Mouse (Mus musculus) leukemia stem cell, adult 10-12 weeks (primary cell): ENCODE data around the gene Olfr319. TPM values are rescaled to one million over a fixed set of nuclear protein-coding genes. Genes with fewer than 3 reads are reported as not detected.

Source experiments
- polyA plus RNA-seq: library from polyadenylated mRNA; stranded (reverse); fragments of >175 nt; gene quantifications from 2 replicates; pipeline ENCODE4 v1.2.3, GENCODE M21; 2012; ENCODE audit warnings: low replicate concordance

Olfr319 gene
- not detected in 2 replicates for polyA plus RNA-seq

DNA sequence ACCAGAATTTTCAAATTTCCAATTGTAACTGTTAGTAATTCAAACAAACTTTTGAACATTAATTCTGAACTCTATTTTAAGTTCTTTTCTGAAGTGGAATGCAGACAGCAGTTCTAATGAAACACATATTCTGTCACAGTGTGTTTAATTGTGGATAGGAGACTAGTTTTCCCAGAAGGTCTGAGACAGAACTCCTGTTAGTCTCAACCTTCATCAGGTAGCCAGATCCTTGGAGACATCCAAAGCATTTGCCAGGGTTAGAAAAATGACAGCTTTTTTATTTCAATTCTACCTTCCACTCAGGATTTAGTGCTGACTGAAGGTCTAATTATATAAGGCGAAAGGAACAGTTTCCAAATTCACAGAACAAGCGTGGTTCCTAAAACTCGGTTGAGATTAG, at the start of gene Olfr319:
Gene Olfr319, plus strand, starts transcription at position 301 of the 400 bp plus-strand sequence.

DNA sequence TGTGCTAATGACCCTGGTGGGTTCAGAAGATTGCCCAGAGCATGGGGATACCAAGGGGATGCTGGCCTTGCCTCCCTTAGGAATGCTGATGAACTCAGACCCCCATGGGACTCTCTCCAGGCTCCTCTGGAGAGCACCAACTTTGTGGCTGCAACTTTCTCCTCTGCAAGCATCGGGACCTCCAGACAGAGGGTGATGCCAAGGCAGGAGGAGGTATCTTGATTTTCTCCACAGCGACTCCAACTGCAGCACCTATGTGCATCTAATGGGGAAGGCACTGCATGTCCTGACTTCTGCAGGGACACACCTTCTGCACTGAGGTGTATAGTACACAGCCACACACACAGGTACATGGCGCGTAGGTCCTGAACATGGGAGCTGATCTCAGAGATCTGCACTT, 40.4 kb upstream of the Olfr319 start, which contains the start of gene Olfr322:
Gene Olfr322, plus strand, starts transcription at position 187 of the 400 bp plus-strand sequence.

DNA sequence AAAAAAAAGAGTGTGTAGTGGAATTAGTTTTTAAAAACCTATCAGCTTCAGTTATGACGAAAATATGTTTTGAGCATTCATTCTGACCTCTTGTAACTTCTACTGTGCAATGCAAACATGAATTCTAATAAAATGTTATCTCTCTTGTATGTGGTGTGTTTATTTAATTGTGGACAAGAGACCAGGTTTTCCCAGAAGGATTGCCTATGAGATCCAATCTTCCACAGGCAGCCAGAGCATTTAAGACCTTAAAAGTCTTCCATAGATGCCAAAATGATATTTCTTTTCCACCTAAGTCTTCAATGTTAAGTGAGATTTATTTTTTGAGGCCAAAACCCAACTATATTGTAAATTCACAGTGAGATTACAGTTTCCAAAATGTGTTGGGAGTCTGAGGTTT, 18.2 kb upstream of the Olfr319 start, which contains the start of gene Olfr320:
Gene Olfr320, plus strand, starts transcription at position 301 of the 400 bp plus-strand sequence.

DNA sequence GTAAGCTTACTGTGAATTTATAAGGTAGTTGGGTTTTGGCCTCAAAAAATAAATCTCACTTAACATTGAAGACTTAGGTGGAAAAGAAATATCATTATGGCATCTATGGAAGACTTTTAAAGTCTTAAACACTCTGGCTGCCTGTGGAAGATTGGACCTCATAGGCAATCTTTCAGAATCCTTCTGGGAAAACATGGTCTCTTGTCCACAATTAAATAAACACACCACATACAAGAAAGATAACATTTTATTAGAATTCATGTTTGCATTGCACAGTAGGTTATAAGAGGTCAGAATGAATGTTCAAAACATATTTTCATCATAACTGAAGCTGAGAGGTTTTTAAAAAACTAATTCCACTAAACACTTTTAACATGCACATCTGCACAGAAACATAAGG, 25.0 kb downstream of the Olfr319 start, which contains the start of gene Olfr318:
Gene Olfr318, minus strand, starts transcription at position 101 of the 400 bp plus-strand sequence.

DNA sequence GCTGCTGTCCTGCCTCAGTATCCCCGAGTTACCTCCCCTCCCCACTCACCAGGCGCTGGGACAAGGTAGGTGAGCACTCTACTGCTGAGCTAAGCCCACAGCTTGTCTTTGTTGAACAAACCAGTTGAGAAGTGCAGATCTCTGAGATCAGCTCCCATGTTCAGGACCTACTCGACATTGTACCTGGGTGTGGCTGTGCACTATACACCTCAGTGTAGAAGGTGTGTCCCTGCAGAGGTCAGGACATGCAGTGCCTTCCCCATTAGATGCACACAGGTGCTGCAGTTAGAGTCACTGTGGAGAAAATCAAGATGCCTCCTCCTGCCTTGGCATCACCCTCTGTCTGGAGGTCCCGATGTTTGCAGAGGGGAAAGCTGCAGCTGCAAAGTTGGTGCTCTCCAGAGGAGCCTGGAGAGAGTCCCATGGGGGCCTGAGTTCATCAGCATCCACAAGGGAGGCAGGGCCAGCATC, 39.9 kb downstream of the Olfr319 start, which contains the start of gene Olfr317:
Gene Olfr317, minus strand, starts transcription at position 421 of the 471 bp plus-strand sequence.

DNA sequence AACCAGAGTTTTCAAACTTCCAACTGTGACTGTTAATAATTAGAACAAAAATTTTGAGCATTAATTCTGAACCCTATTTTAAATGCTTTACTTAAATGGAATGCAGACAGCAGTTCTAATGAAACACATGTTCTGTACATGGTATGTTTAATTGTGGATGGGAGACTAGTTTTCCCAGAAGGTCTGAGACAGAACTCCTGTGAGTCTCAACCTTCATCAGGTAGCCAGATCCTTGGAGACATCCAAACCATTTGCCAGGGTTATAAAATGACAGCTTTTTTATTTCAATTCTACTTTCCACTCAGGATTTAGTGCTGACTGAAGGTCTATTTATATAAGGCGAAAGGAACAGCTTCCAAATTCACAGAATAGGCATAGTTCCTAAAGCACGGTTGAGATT, 53.5 kb downstream of the Olfr319 start, which contains the start of gene Olfr316:
Gene Olfr316, plus strand, starts transcription at position 301 of the 400 bp plus-strand sequence.

Other genes starting within 250 kb of the Olfr319 start
- gene Lypd9, start 246.2 kb upstream of the Olfr319 start, polyA plus RNA-seq: not detected in 2 replicates
- gene Olfr30, start 236.9 kb upstream of the Olfr319 start, polyA plus RNA-seq: not detected in 2 replicates
- gene Olfr332, start 206.6 kb upstream of the Olfr319 start, polyA plus RNA-seq: not detected in 2 replicates
- not detected in 2 replicates for gene Olfr331, start 196.6 kb upstream of the Olfr319 start, polyA plus RNA-seq
- gene Olfr330, start 164.3 kb upstream of the Olfr319 start, polyA plus RNA-seq: not detected in 2 replicates
- not detected in 2 replicates for gene Olfr329-ps, start 152.7 kb upstream of the Olfr319 start, polyA plus RNA-seq
- gene Olfr328, start 143.5 kb upstream of the Olfr319 start, polyA plus RNA-seq: not detected in 2 replicates
- not detected in 2 replicates for gene Olfr224, start 128.6 kb upstream of the Olfr319 start, polyA plus RNA-seq
- gene Olfr325, start 121.4 kb upstream of the Olfr319 start, polyA plus RNA-seq: not detected in 2 replicates
- gene Olfr324, start 104.0 kb upstream of the Olfr319 start, polyA plus RNA-seq: not detected in 2 replicates
- gene 2210407C18Rik, start 83.1 kb upstream of the Olfr319 start, polyA plus RNA-seq: not detected in 2 replicates
- not detected in 2 replicates for gene Olfr323, start 68.7 kb upstream of the Olfr319 start, polyA plus RNA-seq
- 6.6 and 10.6 TPM in 2 replicates for gene Trim58, start 58.7 kb upstream of the Olfr319 start, polyA plus RNA-seq
- not detected in 2 replicates for gene Olfr322, start 40.4 kb upstream of the Olfr319 start, polyA plus RNA-seq
- gene Olfr320, start 18.1 kb upstream of the Olfr319 start, polyA plus RNA-seq: not detected in 2 replicates
- not detected in 2 replicates for gene Olfr318, start 24.9 kb downstream of the Olfr319 start, polyA plus RNA-seq
- gene Olfr317, start 40.0 kb downstream of the Olfr319 start, polyA plus RNA-seq: not detected in 2 replicates
- gene Olfr316, start 53.6 kb downstream of the Olfr319 start, polyA plus RNA-seq: not detected in 2 replicates
- gene Olfr315, start 74.0 kb downstream of the Olfr319 start, polyA plus RNA-seq: not detected in 2 replicates
- gene Olfr314, start 83.8 kb downstream of the Olfr319 start, polyA plus RNA-seq: not detected in 2 replicates
- gene Fam183b, start 102.8 kb downstream of the Olfr319 start, polyA plus RNA-seq: not detected in 2 replicates
- not detected in 2 replicates for gene Olfr313, start 115.8 kb downstream of the Olfr319 start, polyA plus RNA-seq
- gene Olfr312, start 130.1 kb downstream of the Olfr319 start, polyA plus RNA-seq: not detected in 2 replicates
- gene Olfr311, start 140.1 kb downstream of the Olfr319 start, polyA plus RNA-seq: not detected in 2 replicates
- gene Gm12258, start 148.0 kb downstream of the Olfr319 start, polyA plus RNA-seq: 0.10 and 0.71 TPM in 2 replicates
- 0.43 TPM in 1 of 2 replicates, not detected in the other for gene 2810021J22Rik, start 168.1 kb downstream of the Olfr319 start, polyA plus RNA-seq
- gene Zfp39, start 205.1 kb downstream of the Olfr319 start, polyA plus RNA-seq: 0.25 and 0.43 TPM in 2 replicates
- gene Btnl10, start 218.7 kb downstream of the Olfr319 start, polyA plus RNA-seq: 52.1 and 76.9 TPM in 2 replicates
- gene Rnf187, start 239.8 kb downstream of the Olfr319 start, polyA plus RNA-seq: 629 and 745 TPM in 2 replicates
- 8.1 and 47.9 TPM in 2 replicates for gene Hist3h2ba, start 249.8 kb downstream of the Olfr319 start, polyA plus RNA-seq